Mouse (Mus musculus): ENCODE results near the gene Cd52. TPM values are rescaled to one million over a fixed set of nuclear protein-coding genes. Genes with fewer than 3 reads are reported as not detected.

The Cd52 gene
- polyA plus RNA-seq, 1 experiment: 2.0 TPM

- peak; percentile 88 for TF ChIP-seq CTCF (IDR thresholded peaks at IDR 0.05; ENCODE audit: control insufficient read depth, insufficient read depth, insufficient replicate concordance, low read depth, low read length)
- TF ChIP-seq POLR2A (IDR thresholded peaks at IDR 0.05; ENCODE audit: control insufficient read depth, low read depth, low read length): no peak; the same call in 1 of the 2 replicates
- Histone ChIP-seq H3K4me1 (ENCODE audit: control insufficient read depth, insufficient read depth, low read length) (peaks cover 13% of the 10 kb centered on the region), H3K4me3 (ENCODE audit: control insufficient read depth, low read depth, low read length) (no peak overlapping the region)
Observed at GRCm38 (mm10) chr4:134123680-134124551, 29.0 kb upstream of the Cd52 start.

GRCm38 (mm10) chr4:134123147-134123546 is 28.3 kb upstream of the Cd52 start:
- H3K36me3 ChIP-seq (ENCODE audit: control insufficient read depth, insufficient read depth, low read length): no peaks in the 10 kb centered on the region
- H3K4me3 ChIP-seq (ENCODE audit: control insufficient read depth, low read depth, low read length): no peak overlapping the region
- no peaks in the 10 kb centered on the region for H3K27me3 ChIP-seq (ENCODE audit: control insufficient read depth, insufficient read depth, low read length)
- no peak for TF ChIP-seq CTCF (IDR thresholded peaks at IDR 0.05; ENCODE audit: control insufficient read depth, insufficient read depth, insufficient replicate concordance, low read depth, low read length)
- no peak overlapping the region for H3K27ac ChIP-seq (ENCODE audit: control insufficient read depth, insufficient read depth, low read depth, low read length)
- H3K4me1 ChIP-seq (ENCODE audit: control insufficient read depth, insufficient read depth, low read length): peaks cover 10% of the 10 kb centered on the region

More at GRCm38 (mm10) chr4:134123680-134124551, 29.0 kb upstream of the Cd52 start:
- Histone ChIP-seq H3K36me3 (ENCODE audit: control insufficient read depth, insufficient read depth, low read length) (no peaks in the 10 kb centered on the region), H3K27me3 (ENCODE audit: control insufficient read depth, insufficient read depth, low read length) (no peaks in the 10 kb centered on the region), H3K27ac (ENCODE audit: control insufficient read depth, insufficient read depth, low read depth, low read length) (no peak overlapping the region)

GRCm38 (mm10) chr4:134122281-134122680 is 27.4 kb upstream of the Cd52 start:
- no peak overlapping the region for H3K4me3 ChIP-seq (ENCODE audit: control insufficient read depth, low read depth, low read length)
- TF ChIP-seq CTCF (IDR thresholded peaks at IDR 0.05; ENCODE audit: control insufficient read depth, insufficient read depth, insufficient replicate concordance, low read depth, low read length): no peak
- no peak for TF ChIP-seq POLR2A (IDR thresholded peaks at IDR 0.05; ENCODE audit: control insufficient read depth, low read depth, low read length)
- no peaks in the 10 kb centered on the region for H3K27me3 ChIP-seq (ENCODE audit: control insufficient read depth, insufficient read depth, low read length)
- no peak overlapping the region for H3K27ac ChIP-seq (ENCODE audit: control insufficient read depth, insufficient read depth, low read depth, low read length)
- no peaks in the 10 kb centered on the region for H3K36me3 ChIP-seq (ENCODE audit: control insufficient read depth, insufficient read depth, low read length)
- H3K4me1 ChIP-seq (ENCODE audit: control insufficient read depth, insufficient read depth, low read length): peaks cover 2% of the 10 kb centered on the region

DNA sequence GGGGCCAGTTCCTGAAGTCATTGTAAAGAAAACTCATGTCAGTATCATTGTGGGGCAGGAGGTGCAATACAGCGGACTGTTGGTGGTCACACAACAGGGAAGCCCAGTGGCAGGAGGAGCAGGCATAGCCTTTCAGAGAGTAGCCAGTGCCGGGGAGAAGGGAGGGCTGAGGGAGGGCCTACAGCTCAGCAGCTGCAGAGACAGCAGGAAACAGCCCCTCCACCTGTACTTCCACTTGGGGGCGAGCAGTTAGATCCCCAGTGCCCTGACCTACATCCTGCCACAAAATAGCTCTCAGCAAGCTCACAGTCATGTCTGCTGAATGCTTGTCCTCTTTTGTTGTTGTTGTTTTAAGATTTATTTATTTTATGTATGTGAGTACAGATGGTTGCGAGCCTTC is 26.7 kb upstream of the Cd52 start:
- Histone ChIP-seq H3K4me3 (ENCODE audit: control insufficient read depth, low read depth, low read length) (no peak overlapping the region), H3K4me1 (ENCODE audit: control insufficient read depth, insufficient read depth, low read length) (no peaks in the 10 kb centered on the region; the same call in none of the 2 replicates), H3K27me3 (ENCODE audit: control insufficient read depth, insufficient read depth, low read length) (no peaks in the 10 kb centered on the region), H3K27ac (ENCODE audit: control insufficient read depth, insufficient read depth, low read depth, low read length) (no peak overlapping the region), H3K36me3 (ENCODE audit: control insufficient read depth, insufficient read depth, low read length) (no peaks in the 10 kb centered on the region)
- TF ChIP-seq POLR2A (IDR thresholded peaks at IDR 0.05; ENCODE audit: control insufficient read depth, low read depth, low read length): no peak
- no peak for TF ChIP-seq CTCF (IDR thresholded peaks at IDR 0.05; ENCODE audit: control insufficient read depth, insufficient read depth, insufficient replicate concordance, low read depth, low read length)

DNA sequence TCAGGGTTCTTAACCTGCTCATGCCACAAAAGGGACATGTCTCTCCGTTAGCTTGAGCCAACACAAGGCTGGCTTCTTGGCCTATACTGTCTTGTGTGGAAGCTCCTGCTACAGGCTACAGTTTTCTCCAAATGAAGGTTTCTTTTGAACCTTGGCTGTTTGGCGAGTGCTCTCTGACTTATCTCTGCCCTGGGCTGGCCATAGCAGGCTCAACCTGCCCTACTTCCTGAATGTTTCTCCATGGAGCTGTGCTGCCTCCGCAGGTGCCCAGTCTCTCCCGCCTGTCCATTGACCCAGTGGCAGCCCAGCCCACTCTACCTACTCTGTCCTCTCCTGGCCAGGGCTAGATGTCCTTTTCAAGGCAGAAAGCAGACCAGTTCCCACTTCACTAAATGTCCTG is 26.0 kb upstream of the Cd52 start:
- no peaks in the 10 kb centered on the region for H3K27me3 ChIP-seq (ENCODE audit: control insufficient read depth, insufficient read depth, low read length)
- no peaks in the 10 kb centered on the region for H3K36me3 ChIP-seq (ENCODE audit: control insufficient read depth, insufficient read depth, low read length)
- TF ChIP-seq POLR2A (IDR thresholded peaks at IDR 0.05; ENCODE audit: control insufficient read depth, low read depth, low read length): no peak
- no peak for TF ChIP-seq CTCF (IDR thresholded peaks at IDR 0.05; ENCODE audit: control insufficient read depth, insufficient read depth, insufficient replicate concordance, low read depth, low read length)
- no peak overlapping the region for H3K4me3 ChIP-seq (ENCODE audit: control insufficient read depth, low read depth, low read length)
- no peaks in the 10 kb centered on the region; the same call in none of the 2 replicates for H3K4me1 ChIP-seq (ENCODE audit: control insufficient read depth, insufficient read depth, low read length)
- H3K27ac ChIP-seq (ENCODE audit: control insufficient read depth, insufficient read depth, low read depth, low read length): no peak overlapping the region

- TF ChIP-seq CTCF (IDR thresholded peaks at IDR 0.05; ENCODE audit: control insufficient read depth, insufficient read depth, insufficient replicate concordance, low read depth, low read length) (no peak), POLR2A (IDR thresholded peaks at IDR 0.05; ENCODE audit: control insufficient read depth, low read depth, low read length) (no peak)
- Histone ChIP-seq H3K4me3 (ENCODE audit: control insufficient read depth, low read depth, low read length) (no peak overlapping the region), H3K36me3 (ENCODE audit: control insufficient read depth, insufficient read depth, low read length) (no peaks in the 10 kb centered on the region), H3K27me3 (ENCODE audit: control insufficient read depth, insufficient read depth, low read length) (no peaks in the 10 kb centered on the region), H3K27ac (ENCODE audit: control insufficient read depth, insufficient read depth, low read depth, low read length) (no peak overlapping the region), H3K4me1 (ENCODE audit: control insufficient read depth, insufficient read depth, low read length) (no peaks in the 10 kb centered on the region; the same call in none of the 2 replicates)
Observed at GRCm38 (mm10) chr4:134120192-134120805, 25.4 kb upstream of the Cd52 start.

DNA sequence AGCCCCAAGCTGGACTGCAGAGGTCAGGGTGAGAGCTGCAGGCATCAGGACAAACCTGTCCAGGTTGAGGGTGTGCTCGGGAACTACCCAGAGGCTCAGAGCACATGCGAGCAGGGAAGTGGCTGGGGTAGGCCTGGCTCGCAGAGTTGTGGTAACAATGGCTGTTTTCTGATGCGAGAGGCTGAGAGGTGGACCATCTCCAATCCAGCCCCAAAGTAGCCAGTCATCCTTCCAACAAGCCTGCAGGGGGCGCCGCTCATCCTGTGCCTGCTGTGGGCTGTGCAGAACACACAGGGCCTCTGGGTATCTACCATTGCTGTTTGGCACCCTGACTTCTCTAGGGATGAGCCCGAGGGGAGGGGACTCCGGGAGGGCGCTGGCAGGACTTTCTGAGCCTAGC is 24.8 kb upstream of the Cd52 start:
- H3K27me3 ChIP-seq (ENCODE audit: control insufficient read depth, insufficient read depth, low read length): no peaks in the 10 kb centered on the region
- H3K27ac ChIP-seq (ENCODE audit: control insufficient read depth, insufficient read depth, low read depth, low read length): no peak overlapping the region
- no peaks in the 10 kb centered on the region; the same call in none of the 2 replicates for H3K4me1 ChIP-seq (ENCODE audit: control insufficient read depth, insufficient read depth, low read length)
- TF ChIP-seq CTCF (IDR thresholded peaks at IDR 0.05; ENCODE audit: control insufficient read depth, insufficient read depth, insufficient replicate concordance, low read depth, low read length): peak; percentile 49; the same call in 1 of the 2 replicates
- no peak for TF ChIP-seq POLR2A (IDR thresholded peaks at IDR 0.05; ENCODE audit: control insufficient read depth, low read depth, low read length)
- H3K36me3 ChIP-seq (ENCODE audit: control insufficient read depth, insufficient read depth, low read length): no peaks in the 10 kb centered on the region
- H3K4me3 ChIP-seq (ENCODE audit: control insufficient read depth, low read depth, low read length): no peak overlapping the region
